Mouse (Mus musculus) limb, embryonic 11.5 days (tissue): ENCODE data around the gene Qrfp. TPM values are rescaled to one million over a fixed set of nuclear protein-coding genes. Genes with fewer than 3 reads are reported as not detected.

ENCODE experiments used
- ATAC-seq: fragments of 200-750 bp; cut with Nextera tagmentation; 2 replicates; pipeline ENCODE4 v1.8.0; 2017; ENCODE audit warnings: low read depth; ENCODE audit not compliant: insufficient number of reproducible peaks, low FRiP score, low TSS enrichment
- DNase-seq: peaks from one replicate; pipeline ENCODE4 v3.0.0-alpha.2; 2015; ENCODE audit warnings: low spot score
- H3K27ac ChIP-seq: fragments of 300-500 bp; sonication (generic); replicated peaks from 2 replicates; pipeline ENCODE4 v1.5.1; 2014; ENCODE audit warnings: low read depth, mild to moderate bottlenecking, low read length
- H3K27me3 ChIP-seq: fragments of 300-500 bp; sonication (generic); 2 replicates; pipeline ENCODE4 v1.6.1; 2014; ENCODE audit warnings: mild to moderate bottlenecking, low read length, mixed read lengths; ENCODE audit not compliant: control insufficient read depth, insufficient read depth
- H3K36me3 ChIP-seq: fragments of 300-500 bp; sonication (generic); 2 replicates; pipeline ENCODE4 v1.6.1; 2014; ENCODE audit warnings: mild to moderate bottlenecking, low read length, moderate library complexity, mixed read lengths; ENCODE audit not compliant: control insufficient read depth, insufficient read depth
- H3K4me1 ChIP-seq: fragments of 300-500 bp; sonication (generic); 2 replicates; pipeline ENCODE4 v1.6.1; 2014; ENCODE audit warnings: low read length, mixed read lengths; ENCODE audit not compliant: control insufficient read depth, insufficient read depth
- H3K4me2 ChIP-seq: fragments of 300-500 bp; sonication (generic); 2 replicates; pipeline ENCODE4 v1.6.1; 2014; ENCODE audit warnings: low read depth, mild to moderate bottlenecking, moderate library complexity; ENCODE audit not compliant: severe bottlenecking
- H3K4me3 ChIP-seq: fragments of 300-500 bp; sonication (generic); 2 replicates; pipeline ENCODE4 v1.5.1; 2014; ENCODE audit warnings: low read depth, low read length
- H3K9ac ChIP-seq: fragments of 300-500 bp; sonication (generic); 2 replicates; pipeline ENCODE4 v1.6.1; 2014; ENCODE audit warnings: mild to moderate bottlenecking, low read length
- H3K9me3 ChIP-seq: fragments of 300-500 bp; sonication (generic); 2 replicates; pipeline ENCODE4 v1.6.1; 2016; ENCODE audit warnings: low read length; ENCODE audit not compliant: control insufficient read depth
- WGBS: fragments of 180-500 bp; shearing (Covaris S2); extraction: QIAGEN DNeasy Blood & Tissue Kit; methylation state at CpG from one replicate; pipeline ENCODE4 v1.1.7; 2014; 5-methylcytosine and 5-hydroxymethylcytosine counted together
- polyA plus RNA-seq: library from polyadenylated mRNA; unstranded; fragments of >200 nt; fragmentation: Nextera tagmentation; extraction: Ambion mirVana; gene quantifications from 2 replicates; pipeline ENCODE4 v1.2.1, GENCODE M21; 2014

Gene Qrfp
- polyA plus RNA-seq, 1 experiment from 2014 or later = 0.31 TPM

DNA sequence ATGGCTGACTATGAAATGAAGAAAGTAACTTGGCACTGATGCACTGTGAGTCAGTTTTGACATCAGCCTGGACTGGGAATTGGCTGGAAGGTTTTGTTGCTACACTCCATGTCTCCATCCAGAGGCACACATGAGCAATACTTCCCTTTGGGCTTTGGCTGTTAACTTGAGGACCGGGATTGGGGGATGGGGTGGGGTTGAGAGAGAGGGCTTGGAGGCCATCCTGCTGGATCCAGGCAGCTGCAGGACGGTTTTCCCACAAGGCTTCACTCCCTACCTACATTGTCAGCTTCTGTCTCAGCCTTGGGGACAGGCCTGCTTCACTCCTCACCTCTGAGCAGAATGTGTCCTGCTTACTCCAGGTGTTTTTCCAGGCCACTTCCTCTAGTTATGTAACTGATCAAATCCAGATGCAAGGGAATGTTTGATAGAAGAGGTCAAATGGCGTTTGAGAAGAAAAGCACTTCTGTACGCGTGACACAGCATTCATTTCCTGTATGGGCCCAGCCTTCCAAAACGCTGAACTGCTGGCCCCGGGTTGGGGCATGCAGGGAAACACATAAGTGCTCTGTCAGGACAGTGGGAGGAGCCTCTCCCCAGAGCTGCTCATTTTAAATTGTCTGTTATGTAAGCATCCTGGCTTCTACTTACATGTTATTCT lies 39.5 kb downstream of the Qrfp start:
- 4% methylated on average over 7 of the region's 7 CpGs for WGBS
- H3K4me1 ChIP-seq = peaks cover 40% of the 10 kb centered on the region

DNA sequence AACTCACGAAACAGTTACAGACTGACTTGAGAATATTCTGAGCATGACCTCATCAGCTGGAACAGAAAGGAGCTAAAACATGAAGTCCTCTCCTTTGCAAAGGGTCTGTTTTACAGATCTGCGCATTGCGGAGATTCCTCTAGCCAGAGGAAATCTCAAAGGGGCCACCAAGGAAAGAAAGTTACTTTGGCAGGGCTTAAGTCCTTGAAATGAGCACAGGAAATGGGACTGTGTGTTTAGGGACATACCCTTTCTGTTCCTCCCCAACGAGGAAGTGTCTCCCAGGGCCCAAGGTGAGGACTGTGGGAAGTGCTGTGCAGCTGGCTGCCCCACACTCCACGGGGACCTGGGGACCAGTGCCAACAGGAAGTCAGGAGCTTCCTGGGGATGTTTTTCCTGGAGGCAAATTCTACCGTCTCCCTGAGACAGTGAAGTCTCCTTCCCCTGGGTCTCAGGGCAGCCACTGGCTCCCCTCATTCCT lies 40.7 kb downstream of the Qrfp start:
- Histone ChIP-seq H3K4me3 (no peak overlapping the region), H3K9me3 (no peaks in the 10 kb centered on the region), H3K4me1 (peaks cover 40% of the 10 kb centered on the region), H3K4me2 (no peak overlapping the region), H3K9ac (no peak overlapping the region), H3K36me3 (0 out of 2 replicates have a peak, but pooled peaks cover 2% of the 10 kb centered on the region), H3K27ac (0 out of 2 replicates have a peak overlapping the region, but pooled peaks have one; percentile 2), H3K27me3 (no peaks in the 10 kb centered on the region)
- DNase-seq (no peak), ATAC-seq (no peak)
- 28% methylated on average over 6 of the region's 6 CpGs for WGBS

More for the DNA sequence above, 39.5 kb downstream of the Qrfp start:
- Histone ChIP-seq H3K9me3 (no peaks in the 10 kb centered on the region), H3K27me3 (no peaks in the 10 kb centered on the region), H3K4me3 (no peak overlapping the region), H3K4me2 (peak overlapping the region; percentile 18; the same call in 1 of the 2 replicates), H3K27ac (peak overlapping the region; percentile 47; the same call in 1 of the 2 replicates), H3K9ac (no peak overlapping the region), H3K36me3 (0 out of 2 replicates have a peak, but pooled peaks cover 2% of the 10 kb centered on the region)
- peak; percentile 66 for DNase-seq
- peak; percentile 78 for ATAC-seq

DNA sequence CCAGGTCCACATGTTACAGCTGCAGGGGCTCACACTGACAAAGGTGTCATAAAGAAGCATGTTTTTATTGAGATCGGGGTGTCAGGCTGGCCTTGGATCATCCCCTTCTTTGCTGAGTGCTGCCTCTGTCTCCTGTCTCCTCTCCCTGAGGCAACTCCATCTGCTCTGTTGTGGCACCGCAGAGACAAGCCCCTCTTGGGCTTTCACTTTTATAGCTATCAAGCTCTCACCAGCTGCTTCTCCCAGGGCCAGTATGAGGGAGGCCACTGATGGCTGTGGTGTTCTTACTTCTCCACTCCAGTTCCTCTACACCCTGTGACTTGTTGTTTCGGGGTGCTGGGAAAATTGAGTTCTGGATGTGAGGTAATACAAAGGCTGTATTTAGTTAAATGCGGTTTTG lies 41.3 kb downstream of the Qrfp start:
- ATAC-seq (no peak), DNase-seq (no peak)
- WGBS = 47% methylated on average over 4 of the region's 4 CpGs
- 0 out of 2 replicates have a peak, but pooled peaks cover 2% of the 10 kb centered on the region for H3K36me3 ChIP-seq
- no peak overlapping the region for H3K27ac ChIP-seq
- H3K4me1 ChIP-seq = peaks cover 40% of the 10 kb centered on the region
- no peak overlapping the region for H3K4me2 ChIP-seq
- no peak overlapping the region for H3K4me3 ChIP-seq
- no peaks in the 10 kb centered on the region for H3K27me3 ChIP-seq
- no peaks in the 10 kb centered on the region for H3K9me3 ChIP-seq
- H3K9ac ChIP-seq = no peak overlapping the region

- Histone ChIP-seq H3K27me3 (no peaks in the 10 kb centered on the region), H3K27ac (no peak overlapping the region), H3K9me3 (no peaks in the 10 kb centered on the region), H3K4me2 (no peak overlapping the region), H3K9ac (no peak overlapping the region), H3K36me3 (0 out of 2 replicates have a peak, but pooled peaks cover 2% of the 10 kb centered on the region), H3K4me3 (no peak overlapping the region), H3K4me1 (peaks cover 47% of the 10 kb centered on the region)
- ATAC-seq (no peak), DNase-seq (no peak)
- 78% methylated on average over 4 of the region's 4 CpGs for WGBS
Measured at GRCm38 (mm10) chr2:31767815-31768214, 42.6 kb downstream of the Qrfp start.

DNA sequence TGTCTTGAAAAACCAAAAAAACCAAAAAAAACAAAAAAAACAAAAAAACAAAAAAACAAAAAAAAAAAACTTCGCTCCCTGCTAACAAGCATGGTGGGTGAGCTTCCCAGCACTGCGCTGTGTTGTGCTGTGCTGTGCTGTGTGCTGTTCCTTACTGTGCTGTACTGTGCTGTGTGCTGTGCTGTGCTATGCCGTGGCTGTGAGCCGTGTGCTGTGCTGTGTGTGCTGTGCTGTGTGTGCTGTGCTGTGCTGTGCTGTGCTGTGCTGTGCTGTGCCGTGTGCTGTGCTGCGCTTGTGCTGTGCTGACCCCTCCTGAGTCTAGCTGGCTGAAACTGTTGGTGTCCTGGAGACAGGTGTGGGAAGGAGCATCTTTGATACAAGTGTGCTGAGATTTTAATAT lies 43.3 kb downstream of the Qrfp start:
- no peak for ATAC-seq

GRCm38 (mm10) chr2:31763271-31763670 lies 47.1 kb downstream of the Qrfp start:
- H3K27ac ChIP-seq = no peak overlapping the region
- no peak for DNase-seq
- no peak overlapping the region for H3K9ac ChIP-seq
- H3K4me3 ChIP-seq = no peak overlapping the region
- H3K4me1 ChIP-seq = peaks cover 30% of the 10 kb centered on the region
- 51% methylated on average over 2 of the region's 2 CpGs for WGBS
- H3K36me3 ChIP-seq = 0 out of 2 replicates have a peak, but pooled peaks cover under 1% of the 10 kb centered on the region
- no peaks in the 10 kb centered on the region for H3K27me3 ChIP-seq
- H3K4me2 ChIP-seq = no peak overlapping the region
- no peak for ATAC-seq
- no peaks in the 10 kb centered on the region for H3K9me3 ChIP-seq

More for the DNA sequence above, 43.3 kb downstream of the Qrfp start:
- Histone ChIP-seq H3K27ac (no peak overlapping the region), H3K9me3 (no peaks in the 10 kb centered on the region), H3K4me3 (no peak overlapping the region), H3K36me3 (0 out of 2 replicates have a peak, but pooled peaks cover 2% of the 10 kb centered on the region), H3K4me2 (no peak overlapping the region), H3K27me3 (no peaks in the 10 kb centered on the region), H3K4me1 (peaks cover 53% of the 10 kb centered on the region), H3K9ac (no peak overlapping the region)
- no peak for DNase-seq
- WGBS = 95% methylated on average over 6 of the region's 6 CpGs

GRCm38 (mm10) chr2:31762853-31763252 lies 47.5 kb downstream of the Qrfp start:
- WGBS = 37% methylated on average over 2 of the region's 2 CpGs
- no peak overlapping the region for H3K4me2 ChIP-seq
- H3K36me3 ChIP-seq = no peaks in the 10 kb centered on the region
- H3K9ac ChIP-seq = no peak overlapping the region
- DNase-seq (no peak), ATAC-seq (no peak)
- peaks cover 27% of the 10 kb centered on the region for H3K4me1 ChIP-seq
- H3K9me3 ChIP-seq = no peaks in the 10 kb centered on the region
- H3K27me3 ChIP-seq = no peaks in the 10 kb centered on the region
- no peak overlapping the region for H3K4me3 ChIP-seq
- H3K27ac ChIP-seq = no peak overlapping the region

GRCm38 (mm10) chr2:31762155-31762554 lies 48.2 kb downstream of the Qrfp start:
- DNase-seq (no peak), ATAC-seq (no peak)
- no peaks in the 10 kb centered on the region for H3K27me3 ChIP-seq
- H3K9ac ChIP-seq = peak overlapping the region; percentile 98; the same call in 1 of the 2 replicates
- no peak overlapping the region for H3K27ac ChIP-seq
- H3K4me1 ChIP-seq = peaks cover 22% of the 10 kb centered on the region
- H3K9me3 ChIP-seq = no peaks in the 10 kb centered on the region
- H3K36me3 ChIP-seq = no peaks in the 10 kb centered on the region
- peak overlapping the region; percentile 82 for H3K4me3 ChIP-seq
- H3K4me2 ChIP-seq = peak overlapping the region; percentile 83
- 45% methylated on average over 3 of the region's 3 CpGs for WGBS
